Mouse (Mus musculus) right cerebral cortex, postnatal 4 days (tissue): ENCODE data around the gene Abhd6.

Source experiments
- DNase-seq: peaks from one replicate; pipeline ENCODE4 v3.0.0-alpha.2; 2022

Abhd6 gene

GRCm38 (mm10) chr14:8032087-8032944 lies 29.6 kb downstream of the Abhd6 start:
- no peak for DNase-seq

- DNase-seq, result no peak
Observed at GRCm38 (mm10) chr14:8034561-8034960, 31.9 kb downstream of the Abhd6 start.

- DNase-seq, result no peak
Observed at GRCm38 (mm10) chr14:8035951-8036350, 33.2 kb downstream of the Abhd6 start.

- no peak for DNase-seq
Observed at GRCm38 (mm10) chr14:8036406-8036805, 33.7 kb downstream of the Abhd6 start.

GRCm38 (mm10) chr14:8038150-8038549 lies 35.4 kb downstream of the Abhd6 start:
- no peak for DNase-seq

GRCm38 (mm10) chr14:8038791-8039448 lies 36.2 kb downstream of the Abhd6 start:
- no peak for DNase-seq

GRCm38 (mm10) chr14:8040179-8040578 lies 37.5 kb downstream of the Abhd6 start:
- DNase-seq, result no peak

- DNase-seq, result no peak
Observed at GRCm38 (mm10) chr14:8040911-8041678, 38.4 kb downstream of the Abhd6 start.

- DNase-seq, result no peak
Observed at GRCm38 (mm10) chr14:8042120-8042519, 39.4 kb downstream of the Abhd6 start.

- no peak for DNase-seq
Observed at GRCm38 (mm10) chr14:8042577-8042976, 39.9 kb downstream of the Abhd6 start.

GRCm38 (mm10) chr14:8044330-8044729 lies 41.6 kb downstream of the Abhd6 start:
- DNase-seq, result peak; percentile 45

- DNase-seq, result no peak
Observed at GRCm38 (mm10) chr14:8044786-8045185, 42.1 kb downstream of the Abhd6 start.

- DNase-seq, result no peak
Observed at GRCm38 (mm10) chr14:8045187-8045846, 42.6 kb downstream of the Abhd6 start.

- DNase-seq, result no peak
Observed at GRCm38 (mm10) chr14:8046839-8047238, 44.1 kb downstream of the Abhd6 start.

GRCm38 (mm10) chr14:8049334-8049733 lies 46.6 kb downstream of the Abhd6 start:
- DNase-seq, result no peak

- DNase-seq, result no peak
Observed at GRCm38 (mm10) chr14:8051869-8052268, 49.2 kb downstream of the Abhd6 start.

GRCm38 (mm10) chr14:8052661-8053060 lies 50.0 kb downstream of the Abhd6 start:
- DNase-seq, result no peak

GRCm38 (mm10) chr14:8054310-8055102 lies 51.8 kb downstream of the Abhd6 start:
- no peak for DNase-seq

GRCm38 (mm10) chr14:8056076-8056475 lies 53.4 kb downstream of the Abhd6 start:
- no peak for DNase-seq

- no peak for DNase-seq
Observed at GRCm38 (mm10) chr14:8059938-8060337, 57.2 kb downstream of the Abhd6 start.

GRCm38 (mm10) chr14:8062076-8062475 lies 59.4 kb downstream of the Abhd6 start:
- no peak for DNase-seq
